Mouse (Mus musculus): ENCODE results near the gene Zc2hc1b. TPM values are rescaled to one million over a fixed set of nuclear protein-coding genes. Genes with fewer than 3 reads are reported as not detected.

Gene Zc2hc1b
- total RNA-seq, 2 experiments from 2014 or later, result not detected

DNA sequence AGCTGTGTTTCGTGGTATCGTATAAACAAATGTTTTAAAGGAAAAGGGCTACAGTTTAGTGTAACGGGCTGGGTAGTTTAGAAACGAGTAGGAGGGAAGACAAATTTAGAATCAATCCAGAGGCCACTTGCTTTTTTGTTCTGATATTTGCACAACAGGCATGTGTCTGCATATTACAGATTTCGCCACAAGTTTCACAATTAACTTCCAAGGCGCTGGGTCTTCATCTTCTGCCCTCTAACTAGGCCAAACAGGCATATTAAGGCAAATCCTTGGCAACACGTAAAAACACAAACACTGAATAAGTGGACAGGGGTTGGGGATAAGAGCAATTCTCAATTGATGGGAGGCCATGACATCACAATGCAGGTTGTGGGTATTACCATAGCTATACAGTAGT, 2.0 kb downstream of the Zc2hc1b start:
- intact Hi-C loops (cut with DNase I), result no loop called here
- DNase-seq, result no peak

DNA sequence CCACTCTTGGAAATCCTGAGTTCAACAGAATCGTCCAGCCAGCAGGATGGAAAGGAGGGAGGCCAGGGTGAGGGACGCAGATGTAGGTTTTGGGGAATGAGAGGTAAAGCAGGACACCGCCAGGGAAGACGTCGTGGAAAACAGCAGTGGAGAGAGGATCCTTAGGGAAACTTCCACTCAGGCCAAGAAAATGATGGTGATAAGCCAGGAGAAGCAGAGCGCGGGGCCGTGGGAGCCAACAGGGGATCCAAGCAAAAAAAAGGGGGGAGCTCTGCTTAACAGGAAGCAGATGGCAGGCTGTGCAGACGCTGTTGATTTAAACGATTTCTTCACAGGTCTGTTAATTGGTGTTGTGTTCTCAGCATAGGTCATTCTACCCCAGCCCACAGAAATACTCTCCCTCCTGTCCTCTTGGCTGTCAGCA, 5.0 kb downstream of the Zc2hc1b start:
- peak; percentile 57 for DNase-seq
- intact Hi-C loops (cut with DNase I), result no loop called here

DNA sequence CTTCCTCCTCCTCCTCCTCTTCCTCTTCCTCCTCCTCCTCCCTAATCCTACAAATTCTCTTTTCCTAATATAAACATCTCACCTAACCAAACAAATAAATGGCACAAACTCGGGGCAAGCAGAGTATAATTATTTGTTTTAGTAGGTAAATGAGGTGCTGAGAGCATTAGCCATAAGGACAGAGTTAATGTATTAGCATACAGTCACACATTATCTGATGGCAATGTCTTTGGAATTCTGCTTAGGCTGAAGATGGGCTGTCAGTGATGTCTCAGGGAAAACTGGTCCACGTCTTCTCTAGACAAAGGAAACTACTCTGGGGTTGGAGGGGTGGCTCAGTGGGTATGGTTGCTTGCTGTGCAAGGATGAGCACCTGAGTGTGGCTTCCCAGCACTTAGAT, 6.4 kb downstream of the Zc2hc1b start:
- intact Hi-C loops (cut with DNase I), result no loop called here
- no peak for DNase-seq

DNA sequence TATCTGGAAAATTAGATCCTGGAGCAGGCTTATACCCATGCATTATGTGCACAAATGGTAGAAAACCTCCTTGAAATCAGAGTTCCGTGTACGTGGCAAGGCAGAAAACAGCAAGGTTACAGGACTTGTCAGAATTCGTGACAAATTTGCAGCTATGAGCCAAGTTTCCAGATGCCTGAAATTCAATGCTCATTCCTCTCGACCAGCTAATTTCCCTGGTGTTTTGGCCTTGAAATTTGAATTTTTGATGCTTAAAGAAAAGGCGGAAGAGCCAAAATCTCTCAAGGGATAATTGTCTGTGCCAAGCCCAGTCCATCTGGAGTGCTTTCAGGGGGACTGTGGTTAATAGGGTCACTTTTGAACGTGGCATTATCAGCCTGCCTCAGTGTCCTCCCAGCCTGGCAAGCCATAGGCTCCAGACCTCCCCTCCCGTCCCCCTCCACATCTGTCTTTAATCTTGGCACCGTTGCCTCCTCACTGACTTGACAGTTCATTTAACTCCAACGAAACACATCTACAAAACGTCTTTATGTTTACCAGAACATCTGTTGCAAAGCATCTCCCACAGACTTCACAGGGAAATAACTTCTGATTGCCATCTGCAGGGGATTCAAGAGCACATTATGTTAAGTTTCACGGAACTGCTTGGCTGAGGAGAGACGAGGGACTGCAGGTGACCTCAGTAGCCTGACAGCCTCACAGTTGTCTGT, 6.9 kb downstream of the Zc2hc1b start:
- intact Hi-C loops (cut with DNase I), result no loop called here
- DNase-seq, result peak; percentile 62

DNA sequence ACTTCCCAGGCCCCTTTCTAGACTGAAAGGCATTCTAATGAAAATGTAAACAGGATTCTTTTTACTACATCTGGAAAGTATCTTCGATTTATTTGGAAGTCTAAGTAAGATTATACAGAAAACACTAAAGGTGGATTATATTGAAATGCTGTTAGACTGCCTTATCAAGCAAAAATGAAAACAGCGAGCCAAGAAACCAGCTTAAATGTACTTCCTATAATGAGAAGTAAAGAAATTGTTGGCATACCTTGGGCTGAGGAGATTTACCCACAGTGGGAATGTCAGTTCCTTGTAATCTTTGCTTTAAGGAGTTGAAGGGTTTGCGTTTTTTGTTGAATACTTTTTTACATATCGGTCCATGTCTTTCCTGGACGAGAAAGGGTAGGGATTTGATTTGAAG, 9.4 kb downstream of the Zc2hc1b start:
- intact Hi-C loops (cut with DNase I), result no loop called here
- no peak for DNase-seq

DNA sequence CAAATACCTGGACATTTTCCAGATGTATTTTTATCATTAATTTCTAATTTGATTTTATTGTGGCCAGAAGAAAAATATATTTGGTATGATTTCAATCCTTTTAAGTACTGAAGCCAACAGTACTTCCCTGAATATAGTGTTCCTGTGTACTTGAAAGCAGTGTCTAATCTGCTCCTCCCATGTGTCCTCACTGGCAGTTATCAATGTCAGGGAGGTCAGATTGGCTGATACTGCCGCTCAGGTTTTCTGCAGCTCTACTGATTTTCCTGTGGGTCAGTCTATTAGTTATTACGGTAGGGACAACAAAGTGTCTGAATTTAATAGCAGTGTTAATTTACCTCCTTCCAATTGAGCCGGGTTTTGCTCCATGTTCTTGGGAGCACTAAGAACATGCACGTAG, 15.8 kb downstream of the Zc2hc1b start:
- no peak for DNase-seq
- intact Hi-C loops (cut with DNase I), result no loop called here

DNA sequence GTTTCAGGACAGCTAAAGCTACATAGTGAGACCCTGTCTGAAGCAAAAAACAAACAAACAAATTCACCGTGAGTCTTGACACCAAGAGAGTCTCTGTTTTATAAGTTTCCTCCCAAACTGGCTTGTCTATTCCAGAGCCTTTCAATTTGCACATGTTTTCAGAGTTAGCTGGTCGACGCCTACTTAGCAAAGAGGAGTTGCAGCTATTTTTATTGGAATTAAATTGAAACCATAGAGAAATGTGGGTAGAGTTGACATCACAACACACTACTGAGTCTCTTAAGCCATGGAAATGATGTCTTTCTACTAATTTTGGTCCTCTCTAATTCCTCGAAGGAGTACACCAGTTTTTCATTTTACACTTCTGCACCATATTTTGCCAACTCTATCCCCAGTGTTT, 16.9 kb downstream of the Zc2hc1b start:
- intact Hi-C loops (cut with DNase I), result no loop called here
- no peak for DNase-seq

DNA sequence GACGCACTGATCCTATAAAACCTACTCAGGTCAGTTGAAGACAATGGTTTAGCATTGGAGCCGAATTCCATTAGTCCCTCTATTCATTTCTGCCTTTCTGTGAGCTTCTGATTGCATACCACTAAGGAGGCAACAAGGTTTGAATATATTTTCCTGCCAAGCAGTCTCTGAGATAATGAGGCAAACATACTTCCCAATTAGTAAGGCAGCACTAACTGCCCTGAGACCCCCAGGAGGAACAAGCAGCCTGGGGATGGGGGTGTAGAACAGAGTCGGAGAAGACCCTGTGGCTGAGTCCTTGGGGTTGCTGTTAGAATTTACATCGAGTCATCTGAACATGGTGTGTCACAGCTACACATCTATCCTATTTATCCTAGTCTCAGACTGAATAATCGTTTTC, 22.4 kb downstream of the Zc2hc1b start:
- no peak for DNase-seq
- intact Hi-C loops (cut with DNase I), result no loop called here

DNA sequence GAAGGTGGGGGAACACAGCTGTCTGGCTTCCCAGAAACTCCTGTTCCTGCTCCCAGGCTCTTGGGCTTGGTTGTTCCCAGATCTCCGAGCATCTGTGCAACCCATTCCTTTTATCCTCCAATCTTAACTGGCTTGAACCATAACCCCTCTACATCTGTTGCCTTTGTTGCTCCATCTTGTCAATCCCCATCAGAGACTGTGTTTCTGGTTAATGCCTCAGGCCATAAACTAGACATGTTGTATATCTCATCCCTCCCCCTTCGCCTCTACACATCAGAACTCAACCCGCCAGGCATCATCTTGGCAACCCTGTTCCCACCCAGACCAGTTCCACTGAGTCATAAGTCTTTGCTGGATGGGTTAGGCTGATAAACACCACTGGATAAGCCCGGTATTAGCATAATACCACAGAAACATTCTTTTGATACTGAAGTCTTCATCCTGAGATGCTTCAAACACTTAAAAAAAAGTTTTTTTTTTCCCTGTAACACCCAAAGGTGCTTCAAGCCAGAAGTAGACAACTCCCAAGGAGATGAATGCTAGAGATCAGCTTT, 24.9 kb downstream of the Zc2hc1b start:
- intact Hi-C loops (cut with DNase I), result no loop called here

DNA sequence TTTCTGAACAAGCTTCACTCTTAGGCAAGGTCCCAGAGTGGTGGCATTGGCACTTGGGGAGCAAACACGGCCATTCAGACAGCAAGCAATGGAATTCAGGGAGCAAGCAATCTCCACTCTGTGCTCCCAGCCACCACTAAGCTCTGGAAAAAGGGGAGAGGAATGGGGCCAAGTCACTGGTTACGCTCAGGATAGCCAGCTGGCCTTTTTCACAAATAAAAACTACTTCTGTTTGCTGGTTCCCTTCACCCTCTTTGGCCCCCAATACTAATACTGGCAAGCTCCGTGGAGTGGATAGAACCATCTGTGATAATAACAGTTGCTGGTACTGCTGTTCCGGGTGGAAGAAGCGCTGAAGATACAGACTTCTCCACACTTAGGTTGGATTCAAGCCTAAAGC, 26.5 kb downstream of the Zc2hc1b start:
- intact Hi-C loops (cut with DNase I), result no loop called here
- peak; percentile 21 for DNase-seq

More for the DNA sequence above, 24.9 kb downstream of the Zc2hc1b start:
- DNase-seq, result no peak

DNA sequence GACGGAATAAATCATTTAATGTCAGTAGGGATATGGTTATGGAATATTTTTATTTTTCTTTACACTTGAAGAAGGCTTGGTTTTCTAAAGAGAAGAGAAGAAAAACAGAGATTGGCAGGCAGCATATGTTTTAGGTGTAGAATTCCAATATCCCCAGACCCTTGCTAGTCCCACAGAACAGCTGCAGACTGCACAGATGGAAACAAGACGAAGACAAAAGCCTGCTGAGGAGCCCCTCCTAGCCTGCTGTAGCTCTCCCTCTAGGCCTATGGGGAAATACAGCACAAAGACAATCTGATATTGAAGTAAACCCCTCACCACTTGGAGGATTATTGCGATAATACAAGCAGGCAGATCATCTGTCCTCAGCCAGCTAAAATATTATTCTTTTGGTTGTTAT, 27.4 kb downstream of the Zc2hc1b start:
- DNase-seq, result no peak
- intact Hi-C loops (cut with DNase I), result no loop called here

DNA sequence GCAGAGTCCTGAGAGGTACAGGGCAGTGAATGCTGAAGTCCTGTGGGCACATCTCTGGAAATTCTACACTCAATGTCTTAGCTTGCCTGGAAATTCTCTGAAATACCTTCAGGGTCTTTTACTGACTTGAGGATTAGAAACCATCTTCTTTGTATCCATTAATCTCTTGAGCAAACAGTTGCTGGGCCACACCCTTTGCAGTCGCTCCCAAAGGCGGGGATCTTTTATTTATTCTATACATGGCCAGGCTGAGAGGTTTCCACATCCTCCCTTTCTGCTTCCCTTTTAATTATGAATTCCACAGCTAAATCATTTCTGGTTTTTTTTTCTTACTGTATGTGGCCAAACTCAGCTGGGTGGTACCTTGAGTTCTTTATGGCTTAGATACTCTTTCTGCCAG, 37.4 kb downstream of the Zc2hc1b start:
- DNase-seq, result no peak
- intact Hi-C loops (cut with DNase I), result no loop called here

DNA sequence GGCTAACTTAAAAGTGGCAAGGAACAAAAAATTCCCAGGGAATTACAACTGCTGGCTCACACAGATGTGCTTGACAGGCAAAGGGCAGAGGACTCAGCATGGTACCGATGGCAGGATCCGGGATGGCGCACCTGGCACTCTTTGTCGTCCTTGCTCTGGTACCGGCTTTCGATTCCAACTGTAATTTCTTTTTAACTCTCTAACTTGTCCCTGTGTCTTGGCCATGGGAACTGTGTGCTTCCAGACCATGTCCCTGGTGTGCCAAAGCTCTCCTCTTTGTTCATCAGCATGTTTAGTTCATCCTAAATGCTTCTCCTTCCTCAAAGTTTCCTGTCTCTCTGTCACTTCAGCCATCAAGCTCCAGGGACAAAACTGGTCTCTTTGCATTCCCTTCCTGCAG, 39.9 kb downstream of the Zc2hc1b start:
- no peak for DNase-seq
- intact Hi-C loops (cut with DNase I), result no loop called here

DNA sequence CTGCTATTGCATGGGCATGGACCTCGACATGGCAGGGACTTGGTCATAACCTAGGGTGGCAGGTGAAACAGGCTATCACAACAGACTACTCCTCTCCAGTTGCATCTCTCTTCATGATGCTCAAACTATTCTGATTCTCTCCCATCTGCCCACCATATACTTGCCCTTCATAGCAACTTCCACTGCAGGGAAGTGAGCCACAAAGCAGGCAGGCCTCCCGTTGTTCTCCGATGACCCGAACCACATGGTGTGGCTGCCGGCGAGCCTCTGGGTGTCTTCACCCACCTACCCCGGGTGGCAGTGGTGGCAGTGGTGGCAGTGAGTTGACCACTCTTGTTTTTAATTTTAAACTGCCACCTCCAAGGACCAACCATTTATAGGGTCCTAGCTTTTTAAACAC, 42.1 kb downstream of the Zc2hc1b start:
- no peak for DNase-seq
- intact Hi-C loops (cut with DNase I), result no loop called here

DNA sequence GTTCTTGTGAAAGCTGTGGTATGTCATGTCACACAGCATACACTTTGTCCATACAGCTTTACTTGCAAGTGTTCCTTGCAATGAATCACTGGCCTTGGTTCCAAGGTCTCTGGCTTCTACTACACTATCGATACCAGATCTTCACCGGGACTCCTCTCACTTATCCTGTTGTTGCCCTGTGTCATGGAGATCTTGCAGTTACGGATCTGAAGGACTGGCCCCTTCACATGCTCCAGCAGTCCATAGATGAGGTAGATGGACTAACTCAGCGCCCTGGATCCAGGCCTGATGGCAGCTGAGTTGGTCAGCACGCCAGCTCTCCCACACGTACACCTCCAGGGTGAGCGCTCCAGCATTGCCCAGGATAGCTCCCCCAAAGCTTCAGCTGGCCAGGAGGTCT, 42.5 kb downstream of the Zc2hc1b start:
- intact Hi-C loops (cut with DNase I), result no loop called here

DNA sequence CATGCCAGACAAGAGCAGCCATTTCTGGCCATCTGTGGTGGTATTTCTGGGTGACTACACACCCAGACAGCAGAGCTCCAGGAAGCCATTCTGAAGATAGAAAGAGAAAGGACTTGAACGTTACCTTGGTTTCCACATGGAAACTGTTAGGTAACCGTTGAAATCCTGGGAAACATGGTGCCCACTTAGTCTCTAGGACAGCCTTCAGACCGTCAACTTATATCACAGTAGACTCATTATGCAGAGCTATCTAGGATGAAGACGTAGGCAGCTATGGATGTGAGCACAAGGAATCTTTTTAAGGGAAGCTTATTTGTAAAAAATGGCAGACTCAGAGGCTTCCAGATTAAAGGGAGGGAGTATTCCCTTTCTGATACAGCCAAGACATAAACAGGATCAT, 44.0 kb downstream of the Zc2hc1b start:
- intact Hi-C loops (cut with DNase I), result no loop called here
- no peak for DNase-seq

More for the DNA sequence above, 42.5 kb downstream of the Zc2hc1b start:
- no peak for DNase-seq

DNA sequence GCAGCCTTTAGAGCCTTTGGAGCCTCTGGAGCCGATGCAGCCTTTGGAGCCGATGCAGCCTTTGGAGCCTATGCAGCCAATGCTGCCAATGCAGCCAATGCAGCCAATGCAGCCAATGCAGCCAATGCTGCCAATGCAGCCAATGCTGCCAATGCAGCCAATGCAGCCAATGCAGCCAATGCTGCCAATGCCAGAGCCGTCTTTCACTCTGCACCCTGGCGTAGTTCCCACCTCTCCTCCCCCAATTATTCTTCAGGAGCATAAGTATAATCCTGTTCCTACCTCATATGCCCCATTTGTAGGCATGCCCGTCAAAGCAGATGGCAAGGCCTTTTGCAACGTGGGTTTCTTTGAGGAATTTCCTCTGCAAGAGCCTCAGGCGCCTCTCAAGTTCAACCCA, 49.9 kb downstream of the Zc2hc1b start:
- no peak for DNase-seq

DNA sequence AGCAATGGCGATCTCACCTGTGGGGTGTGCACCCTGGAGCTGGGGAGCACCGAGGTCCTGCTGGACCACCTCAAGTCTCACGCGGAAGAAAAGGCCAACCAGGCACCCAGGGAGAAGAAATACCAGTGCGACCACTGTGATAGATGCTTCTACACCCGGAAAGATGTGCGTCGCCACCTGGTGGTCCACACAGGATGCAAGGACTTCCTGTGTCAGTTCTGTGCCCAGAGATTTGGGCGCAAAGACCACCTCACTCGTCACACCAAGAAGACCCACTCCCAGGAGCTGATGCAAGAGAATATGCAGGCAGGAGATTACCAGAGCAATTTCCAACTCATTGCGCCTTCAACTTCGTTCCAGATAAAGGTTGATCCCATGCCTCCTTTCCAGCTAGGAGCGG, 50.5 kb downstream of the Zc2hc1b start:
- peak; percentile 35 for DNase-seq
- intact Hi-C loops (cut with DNase I), result no loop called here

More for the DNA sequence above, 49.9 kb downstream of the Zc2hc1b start:
- intact Hi-C loops (cut with DNase I), result no loop called here

DNA sequence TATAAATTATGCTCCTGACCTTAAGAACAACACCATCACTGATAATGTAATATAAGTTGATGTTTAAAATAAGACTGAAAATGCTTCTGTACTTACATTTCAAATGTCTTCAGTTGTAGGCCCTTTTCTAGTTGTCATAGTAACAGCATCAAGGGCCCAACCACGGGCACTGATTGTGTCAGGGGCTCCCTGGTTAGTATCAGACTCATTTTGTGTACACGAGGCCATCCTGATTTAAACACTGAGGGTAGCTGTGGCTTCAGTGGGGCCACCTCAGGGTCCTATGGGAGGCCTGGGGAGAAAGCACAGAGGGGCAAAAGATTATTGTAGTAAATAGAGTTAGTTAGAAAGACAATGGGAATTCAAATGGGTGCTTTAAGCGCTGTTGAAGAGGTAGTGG, 52.0 kb downstream of the Zc2hc1b start:
- no peak for DNase-seq
- intact Hi-C loops (cut with DNase I), result no loop called here

DNA sequence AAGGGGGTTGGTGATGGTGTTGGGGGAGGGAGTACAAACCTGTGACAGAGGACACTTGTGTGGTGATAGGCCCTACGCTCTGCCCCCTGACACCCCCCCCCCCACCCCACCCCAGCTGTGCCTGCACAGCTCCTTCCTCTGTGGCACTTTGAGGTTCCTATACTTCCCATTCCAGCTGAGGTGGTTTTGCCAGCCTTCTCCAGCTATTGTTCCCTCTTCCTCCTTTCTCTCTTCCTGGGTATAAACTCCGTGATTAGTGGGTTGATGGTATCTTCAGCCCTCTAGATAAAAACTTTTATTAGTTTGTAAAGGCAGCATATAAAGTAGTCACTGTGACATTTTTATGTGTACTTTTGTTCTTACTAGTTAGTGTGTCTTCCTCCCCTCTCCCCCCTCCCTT, 58.5 kb downstream of the Zc2hc1b start:
- intact Hi-C loops (cut with DNase I), result no loop called here
- DNase-seq, result no peak

DNA sequence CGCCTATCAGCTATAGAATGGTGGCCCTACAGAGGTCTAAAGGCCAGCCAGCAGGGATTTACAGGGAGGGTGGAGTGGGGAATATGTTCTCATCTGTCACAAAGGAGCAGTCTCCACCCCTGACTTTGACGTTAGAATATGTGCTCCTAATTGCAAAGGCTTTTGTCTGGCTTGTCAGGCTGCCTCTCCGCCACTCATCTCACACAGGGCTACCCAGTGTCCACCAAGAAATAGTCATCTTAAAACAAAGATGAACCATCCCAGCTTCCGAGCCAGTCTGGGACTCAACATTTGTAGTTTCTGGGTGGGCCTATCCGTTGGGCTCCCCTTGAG, 59.1 kb downstream of the Zc2hc1b start:
- intact Hi-C loops (cut with DNase I), result no loop called here
- no peak for DNase-seq

DNA sequence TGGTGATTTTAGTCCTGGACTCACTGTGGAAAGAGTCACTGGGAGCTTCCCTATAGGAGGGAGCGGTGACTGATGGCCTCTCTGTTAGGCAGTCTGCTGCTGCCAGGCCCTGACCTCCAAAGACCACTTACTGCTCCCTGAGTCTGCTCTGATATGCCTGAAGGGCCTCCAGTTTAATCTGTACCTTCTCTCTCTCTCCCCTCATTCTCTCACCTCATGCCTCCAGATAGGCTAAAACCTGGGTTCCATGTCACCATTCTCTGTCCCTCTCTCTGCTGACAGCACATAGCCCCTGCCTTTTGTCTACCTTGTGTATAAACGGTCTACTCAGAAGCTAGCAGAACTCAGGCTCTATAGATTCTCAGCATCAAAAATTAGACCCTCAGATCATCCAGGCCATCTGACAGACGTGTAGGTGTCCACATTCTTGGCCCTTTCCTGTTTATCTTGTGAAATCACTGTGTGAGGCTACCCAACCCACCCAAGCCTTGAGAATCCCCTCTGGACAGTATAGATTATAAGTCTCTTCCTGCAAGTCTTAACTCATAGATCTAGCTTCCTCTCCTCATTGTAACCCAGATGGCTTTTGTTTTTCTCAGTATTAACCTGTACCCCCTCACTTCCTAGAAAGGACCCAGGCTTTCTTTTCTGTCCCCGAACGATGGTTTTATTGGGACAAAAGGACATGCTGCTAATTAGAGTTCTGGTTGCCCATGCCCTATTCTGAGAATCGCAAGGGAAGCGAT, 59.6 kb downstream of the Zc2hc1b start:
- no peak for DNase-seq
- intact Hi-C loops (cut with DNase I), result no loop called here

Data from left cerebral cortex, postnatal 4 days (tissue).